Mouse (Mus musculus): ENCODE results near the gene Zp1. TPM values are rescaled to one million over a fixed set of nuclear protein-coding genes. Genes with fewer than 3 reads are reported as not detected.
A peak's percentile ranks its signal among the peaks of the same experiment; 100 is the strongest.

Zp1 gene
- polyA plus RNA-seq (2016; fragmentation: Nextera tagmentation; extraction: Ambion mirVana), result not detected in 2 replicates

DNA sequence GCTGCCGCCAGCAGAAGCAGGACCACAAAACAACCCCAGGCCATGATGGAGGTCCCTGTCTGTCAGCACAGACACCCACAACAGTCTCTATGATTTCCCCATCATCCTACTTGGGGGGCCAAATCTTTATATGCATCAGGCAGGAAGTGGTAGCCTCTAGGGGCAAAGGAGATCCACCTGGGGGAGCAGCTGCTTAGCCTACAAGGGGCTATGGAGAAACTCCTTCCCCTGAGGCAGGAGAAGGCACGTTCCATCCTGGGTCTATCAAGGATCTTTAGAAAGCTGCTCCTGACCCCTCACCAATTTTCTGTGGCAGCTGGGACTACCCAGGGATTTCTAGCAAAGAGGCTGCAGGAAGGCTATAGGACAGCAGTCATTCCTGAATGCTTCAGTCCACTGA is at the start of gene Zp1:
Gene Zp1 (minus strand): TSS at position 101 of the 400 bp plus-strand sequence.
- Histone ChIP-seq H3K27ac (no peak within 1 kb of the TSS), H3K27me3 (ENCODE audit: poor library complexity, severe bottlenecking) (no peaks in the 10 kb centered on the region), H3K9me3 (no peaks in the 10 kb centered on the region), H3K4me3 (no peak within 1 kb of the TSS), H3K36me3 (replicated peaks) (no peaks in the 10 kb centered on the region), H3K4me1 (peaks cover 6% of the 10 kb centered on the region)
- 65% methylated on average over 2 of the region's 2 CpGs for WGBS
- DNase-seq (ENCODE audit: extremely low spot score, low spot score), result no peak

DNA sequence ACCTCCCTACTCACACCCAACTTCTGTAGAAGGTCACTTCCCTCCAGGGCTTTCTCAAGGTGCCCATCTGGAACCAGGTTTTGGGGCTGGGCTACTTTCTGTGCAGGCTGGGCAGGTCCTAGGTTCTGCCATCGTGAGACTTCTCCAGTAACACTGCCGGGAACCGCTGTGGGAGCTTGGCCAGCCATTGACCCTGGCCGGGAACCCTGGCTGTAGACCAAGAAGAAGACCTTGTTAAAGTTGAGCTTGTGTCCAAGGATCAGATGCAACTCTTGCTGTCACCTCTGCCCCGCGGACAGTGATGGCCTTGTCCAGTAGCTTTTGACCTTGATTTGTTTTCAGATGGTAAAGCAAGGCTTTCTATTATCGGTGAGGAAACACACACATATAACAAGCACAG is 48.1 kb upstream of the Zp1 start:
- Histone ChIP-seq H3K4me3 (no peak overlapping the region), H3K36me3 (replicated peaks) (no peaks in the 10 kb centered on the region), H3K4me1 (no peaks in the 10 kb centered on the region), H3K9me3 (peaks cover 14% of the 10 kb centered on the region; the same call in 1 of the 2 replicates), H3K27me3 (ENCODE audit: poor library complexity, severe bottlenecking) (no peaks in the 10 kb centered on the region), H3K27ac (no peak overlapping the region)
- no peak for DNase-seq (ENCODE audit: extremely low spot score, low spot score)
- 91% methylated on average over 7 of the region's 7 CpGs for WGBS

DNA sequence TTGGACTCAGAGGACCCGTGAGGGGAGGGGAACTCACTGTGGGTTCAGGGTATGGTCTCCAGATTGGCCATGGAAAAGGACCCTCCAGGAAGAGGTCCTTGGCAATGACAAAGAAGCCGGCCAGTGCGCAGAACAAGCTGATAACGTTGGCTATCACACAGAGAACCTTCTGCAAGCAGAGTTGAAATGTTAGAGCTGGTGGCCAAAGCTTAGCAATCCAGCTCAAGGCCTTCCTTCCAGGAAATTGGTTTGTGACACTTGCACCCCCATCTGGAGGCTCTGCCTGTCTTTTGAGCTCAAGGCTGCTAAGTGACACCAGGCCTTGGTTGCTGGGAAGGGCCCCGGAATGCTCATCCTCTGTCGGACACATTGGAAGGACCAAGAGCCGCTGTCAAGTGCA is 45.3 kb upstream of the Zp1 start:
- H3K9me3 ChIP-seq, result 0 out of 2 replicates have a peak, but pooled peaks cover under 1% of the 10 kb centered on the region
- no peak overlapping the region for H3K4me3 ChIP-seq
- H3K27ac ChIP-seq, result no peak overlapping the region
- no peaks in the 10 kb centered on the region for H3K4me1 ChIP-seq
- no peaks in the 10 kb centered on the region for H3K36me3 ChIP-seq (replicated peaks)
- no peaks in the 10 kb centered on the region for H3K27me3 ChIP-seq (ENCODE audit: poor library complexity, severe bottlenecking)
- 92% methylated on average over 7 of the region's 7 CpGs for WGBS
- DNase-seq (ENCODE audit: extremely low spot score, low spot score), result no peak

DNA sequence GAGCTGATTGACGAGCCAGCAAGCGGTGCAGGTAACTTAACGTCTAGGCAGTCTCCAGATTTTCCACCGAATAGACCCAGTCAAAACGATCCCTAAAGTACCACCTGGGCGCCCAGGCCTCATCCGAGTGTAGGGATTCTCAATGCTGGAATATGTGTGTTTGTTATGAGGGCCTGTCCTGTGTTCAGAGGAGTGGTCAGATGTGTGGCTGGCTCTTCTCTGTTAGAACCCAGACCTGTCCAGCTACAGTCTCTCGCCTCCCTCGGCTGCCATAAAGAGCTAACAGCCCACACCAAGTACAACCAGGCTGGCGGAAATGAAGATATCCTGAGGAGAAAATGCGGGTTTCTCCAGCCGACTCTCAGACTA is 39.5 kb upstream of the Zp1 start:
- no peak for DNase-seq (ENCODE audit: extremely low spot score, low spot score)
- H3K27ac ChIP-seq, result no peak overlapping the region
- no peaks in the 10 kb centered on the region for H3K36me3 ChIP-seq (replicated peaks)
- 46% methylated on average over 12 of the region's 12 CpGs for WGBS
- H3K9me3 ChIP-seq, result no peaks in the 10 kb centered on the region
- no peak overlapping the region for H3K4me3 ChIP-seq
- peaks cover 7% of the 10 kb centered on the region for H3K4me1 ChIP-seq
- H3K27me3 ChIP-seq (ENCODE audit: poor library complexity, severe bottlenecking), result no peaks in the 10 kb centered on the region

DNA sequence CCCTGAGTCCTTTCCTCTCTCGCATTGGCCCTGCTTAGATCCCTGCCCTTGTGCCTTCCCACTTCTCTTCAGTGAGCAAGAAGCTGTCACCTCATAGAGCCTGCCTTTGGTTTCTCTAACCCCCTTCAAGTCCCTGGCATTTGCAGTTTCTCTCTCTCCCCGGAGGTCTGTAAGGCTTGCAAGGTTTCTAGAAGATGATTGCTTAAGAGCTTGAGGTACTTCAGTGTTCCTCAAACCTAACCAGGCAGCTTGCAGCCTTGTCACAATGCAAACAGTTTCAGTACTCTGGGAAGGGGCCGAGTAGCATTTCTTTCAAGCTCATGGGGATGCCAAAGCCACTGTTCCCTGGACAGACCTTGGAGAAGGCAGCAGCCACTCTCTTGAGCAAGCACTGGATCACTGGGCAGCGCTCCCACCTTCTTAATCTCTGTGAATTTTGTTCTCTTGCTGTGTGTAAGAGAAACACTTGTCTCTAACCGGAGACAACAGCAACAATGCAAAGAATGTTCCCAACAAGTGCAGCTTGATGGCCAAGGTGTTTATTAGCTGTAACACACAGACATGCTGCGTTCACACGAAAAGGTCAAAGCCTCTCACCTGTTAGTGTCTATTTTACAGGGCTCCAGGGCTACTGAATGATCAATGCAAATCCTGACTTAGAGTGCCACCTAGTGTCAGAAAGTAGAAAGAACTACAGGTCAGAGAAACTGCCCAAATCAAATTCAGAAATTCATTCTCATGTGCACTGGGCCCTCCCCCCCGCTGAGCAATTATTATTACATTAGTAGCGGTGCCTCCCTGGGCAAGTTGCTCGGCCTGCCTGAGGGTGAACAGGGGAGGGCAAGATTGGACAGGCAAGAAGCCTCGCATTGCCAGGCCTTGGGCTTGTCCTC is 38.9 kb upstream of the Zp1 start:
- Histone ChIP-seq H3K27ac (no peak overlapping the region), H3K4me1 (peaks cover 7% of the 10 kb centered on the region), H3K36me3 (replicated peaks) (no peaks in the 10 kb centered on the region), H3K4me3 (no peak overlapping the region), H3K27me3 (ENCODE audit: poor library complexity, severe bottlenecking) (no peaks in the 10 kb centered on the region), H3K9me3 (no peaks in the 10 kb centered on the region)
- peak; percentile 43 for DNase-seq (ENCODE audit: extremely low spot score, low spot score)
- 38% methylated on average over 11 of the region's 11 CpGs for WGBS

DNA sequence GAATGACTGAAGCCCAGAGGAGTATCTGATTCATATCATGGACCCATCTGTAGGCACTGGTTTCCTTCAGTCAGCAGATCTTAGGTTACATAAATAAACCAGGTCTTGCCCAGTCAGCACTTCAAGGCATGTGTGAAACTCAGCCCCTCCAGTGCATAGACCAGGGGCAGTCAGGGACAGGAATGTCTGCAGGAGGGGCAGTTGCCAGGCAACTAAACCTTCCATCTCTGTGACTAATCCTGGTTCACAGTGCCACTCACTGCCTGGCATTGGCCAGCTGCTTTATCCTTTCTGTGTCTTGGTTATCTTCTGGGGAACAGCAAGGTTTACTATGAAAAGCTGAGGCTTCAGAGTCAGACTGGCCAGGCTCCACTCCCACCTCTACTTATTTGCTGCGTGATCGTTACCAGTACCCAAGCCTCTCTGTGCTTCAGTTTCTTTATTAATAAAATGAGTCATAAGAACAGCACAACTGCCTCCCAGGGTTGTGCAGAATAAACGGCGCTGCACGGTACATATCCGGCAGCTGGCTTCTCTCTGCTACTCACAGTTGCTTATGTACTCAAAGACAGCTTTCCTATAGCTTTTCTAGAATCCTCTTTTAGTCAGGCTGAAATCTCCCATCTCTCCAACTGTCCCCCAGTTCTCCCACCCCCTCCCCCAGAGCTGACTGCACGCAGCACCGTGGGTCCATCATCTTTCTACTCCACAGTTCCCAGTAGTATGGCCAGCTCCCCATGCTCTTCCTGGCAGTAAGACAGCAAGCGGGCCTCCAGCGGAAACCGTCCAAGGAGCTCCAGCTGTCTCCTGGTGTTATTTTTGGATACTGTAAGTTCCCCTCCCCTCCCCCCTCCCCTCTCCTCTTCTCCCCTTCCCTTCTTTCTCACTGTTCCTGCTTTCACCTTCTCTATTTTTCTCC is 31.8 kb upstream of the Zp1 start:
- no peak overlapping the region for H3K4me3 ChIP-seq
- peak overlapping the region; percentile 41; the same call in 1 of the 2 replicates for H3K27ac ChIP-seq
- peak; percentile 17 for DNase-seq (ENCODE audit: extremely low spot score, low spot score)
- H3K9me3 ChIP-seq, result no peaks in the 10 kb centered on the region
- H3K36me3 ChIP-seq (replicated peaks), result no peaks in the 10 kb centered on the region
- WGBS, result 76% methylated on average over 11 of the region's 11 CpGs
- H3K4me1 ChIP-seq, result peaks cover 34% of the 10 kb centered on the region
- no peaks in the 10 kb centered on the region for H3K27me3 ChIP-seq (ENCODE audit: poor library complexity, severe bottlenecking)

DNA sequence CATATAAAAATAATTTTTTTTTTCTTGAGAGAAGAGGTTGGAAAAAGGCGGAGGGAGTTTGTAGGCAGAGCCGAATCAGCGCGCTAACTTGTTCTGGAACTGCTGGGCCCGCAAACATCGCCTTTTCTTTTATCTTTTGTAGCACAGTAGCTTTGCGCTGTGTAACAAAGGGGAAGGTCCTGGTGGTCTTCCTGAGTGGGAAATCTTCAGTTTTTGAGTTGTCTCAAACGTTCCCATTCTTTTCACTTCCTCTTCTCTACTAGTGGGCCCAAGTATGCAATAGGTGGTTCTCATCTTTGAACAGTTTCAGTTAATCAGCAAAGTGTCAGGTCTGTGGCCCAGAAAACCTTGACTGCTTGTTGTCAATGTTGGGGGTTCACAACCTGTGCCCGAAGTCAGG is 29.1 kb upstream of the Zp1 start:
- WGBS, result 42% methylated on average over 9 of the region's 9 CpGs
- peaks cover 25% of the 10 kb centered on the region for H3K36me3 ChIP-seq (replicated peaks)
- H3K27ac ChIP-seq, result peak overlapping the region; percentile 82
- no peaks in the 10 kb centered on the region for H3K9me3 ChIP-seq
- peak overlapping the region; percentile 76 for H3K4me3 ChIP-seq
- no peaks in the 10 kb centered on the region for H3K27me3 ChIP-seq (ENCODE audit: poor library complexity, severe bottlenecking)
- DNase-seq (ENCODE audit: extremely low spot score, low spot score), result no peak
- peaks cover 46% of the 10 kb centered on the region for H3K4me1 ChIP-seq

DNA sequence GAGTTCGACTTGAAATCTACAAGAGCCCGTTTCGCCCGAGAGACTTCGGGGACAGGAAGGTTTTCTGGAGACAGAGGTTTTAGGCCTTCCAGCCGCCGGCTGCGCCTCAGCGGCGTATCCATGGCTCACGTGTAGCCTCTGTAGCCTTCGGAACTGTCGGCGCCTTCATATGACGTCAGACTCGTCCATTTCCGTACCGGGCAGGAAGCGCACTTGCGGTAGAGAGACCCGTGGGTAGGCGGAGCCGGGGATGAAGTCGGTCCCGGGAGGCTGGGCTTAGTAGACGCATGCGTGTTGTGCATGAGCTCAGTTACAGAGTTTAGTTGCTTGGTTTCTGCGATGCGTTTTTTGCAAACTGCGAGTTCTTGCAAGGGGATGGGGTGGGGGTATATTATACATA is 28.7 kb upstream of the Zp1 start, which contains the start of gene Ccdc86:
Gene Ccdc86 (minus strand): TSS at position 155 of the 400 bp plus-strand sequence.
- DNase-seq (ENCODE audit: extremely low spot score, low spot score), result peak; percentile 99
- Histone ChIP-seq H3K27ac (peak within 1 kb of the TSS; percentile 82), H3K9me3 (no peaks in the 10 kb centered on the region), H3K27me3 (ENCODE audit: poor library complexity, severe bottlenecking) (no peaks in the 10 kb centered on the region), H3K4me1 (peaks cover 46% of the 10 kb centered on the region), H3K36me3 (replicated peaks) (peaks cover 30% of the 10 kb centered on the region), H3K4me3 (peak within 1 kb of the TSS; percentile 76)
- under 1% methylated on average over 30 of the region's 30 CpGs for WGBS

DNA sequence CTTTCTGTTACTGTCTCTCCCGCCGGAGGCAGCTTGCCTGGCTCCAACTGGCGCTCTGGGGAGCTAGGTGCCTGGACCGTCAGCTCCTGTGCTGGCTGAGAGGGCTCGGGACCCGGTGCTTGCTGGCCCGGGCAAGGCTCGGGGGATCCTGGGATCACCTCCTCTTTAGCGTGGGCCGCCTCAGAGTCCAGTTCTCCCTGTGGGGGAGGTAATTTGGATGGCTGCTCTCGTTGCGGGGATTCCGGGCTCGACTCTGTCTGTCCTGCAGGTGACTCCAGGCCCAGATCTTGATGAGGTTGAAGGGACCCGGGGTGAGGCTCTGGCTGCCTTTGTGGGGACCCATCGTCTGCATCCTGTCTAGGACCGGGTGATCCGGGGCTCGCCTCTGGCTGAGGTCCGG is 28.0 kb upstream of the Zp1 start:
- Histone ChIP-seq H3K27ac (peak overlapping the region; percentile 82), H3K9me3 (no peaks in the 10 kb centered on the region), H3K27me3 (ENCODE audit: poor library complexity, severe bottlenecking) (no peaks in the 10 kb centered on the region), H3K4me3 (peak overlapping the region; percentile 76), H3K4me1 (peaks cover 46% of the 10 kb centered on the region), H3K36me3 (replicated peaks) (peaks cover 37% of the 10 kb centered on the region)
- WGBS, result under 1% methylated on average over 20 of the region's 20 CpGs
- no peak for DNase-seq (ENCODE audit: extremely low spot score, low spot score)

DNA sequence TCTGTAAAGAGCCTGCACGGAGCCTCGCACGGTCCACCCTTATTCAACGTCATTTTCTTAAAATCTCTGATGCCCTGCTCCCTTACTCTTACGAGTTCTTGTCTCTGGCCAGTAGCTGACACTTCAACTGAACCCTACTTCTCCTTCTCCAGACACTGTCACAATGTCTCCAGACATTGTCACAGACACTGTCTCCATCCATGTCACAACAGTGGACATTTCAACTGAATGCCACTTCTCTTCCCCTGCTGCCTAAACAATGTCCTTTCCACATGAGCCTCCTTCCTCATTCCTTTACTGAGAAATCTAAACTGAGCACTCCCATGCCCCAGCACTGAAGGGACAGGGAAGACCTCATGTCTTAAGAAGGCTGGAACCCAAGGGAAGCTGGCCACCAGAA is 26.8 kb upstream of the Zp1 start:
- H3K9me3 ChIP-seq, result no peaks in the 10 kb centered on the region
- DNase-seq (ENCODE audit: extremely low spot score, low spot score), result no peak
- 90% methylated on average over 5 of the region's 5 CpGs for WGBS

DNA sequence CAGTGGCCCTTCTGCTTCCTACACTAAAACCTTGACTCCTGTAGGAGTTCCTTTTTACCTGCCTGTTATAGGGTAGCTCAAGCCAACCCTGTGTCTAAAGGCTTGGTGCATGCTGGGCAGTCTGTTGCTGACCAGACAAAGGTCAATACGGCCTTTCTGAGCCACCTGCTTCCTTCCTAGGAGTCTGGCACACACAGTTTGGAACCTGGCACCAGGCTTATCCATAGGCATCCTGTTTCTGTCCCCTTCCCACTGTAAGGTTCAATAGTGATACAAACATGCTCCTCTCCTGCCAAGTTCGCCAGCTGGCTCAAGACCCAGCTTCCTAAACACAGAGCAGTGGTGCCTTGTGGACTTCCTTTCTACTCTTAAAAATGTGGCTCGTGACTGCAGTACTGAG is 26.1 kb upstream of the Zp1 start:
- Histone ChIP-seq H3K4me1 (peaks cover 35% of the 10 kb centered on the region), H3K9me3 (no peaks in the 10 kb centered on the region), H3K36me3 (replicated peaks) (peaks cover 56% of the 10 kb centered on the region), H3K27me3 (ENCODE audit: poor library complexity, severe bottlenecking) (peaks cover 4% of the 10 kb centered on the region; the same call in 1 of the 2 replicates), H3K27ac (no peak overlapping the region), H3K4me3 (peak overlapping the region; percentile 76)
- WGBS, result 91% methylated on average over 3 of the region's 3 CpGs
- no peak for DNase-seq (ENCODE audit: extremely low spot score, low spot score)

More for the DNA sequence above, 26.8 kb upstream of the Zp1 start:
- Histone ChIP-seq H3K4me3 (peak overlapping the region; percentile 76), H3K36me3 (replicated peaks) (peaks cover 49% of the 10 kb centered on the region), H3K27ac (no peak overlapping the region), H3K4me1 (peaks cover 42% of the 10 kb centered on the region), H3K27me3 (ENCODE audit: poor library complexity, severe bottlenecking) (no peaks in the 10 kb centered on the region)

DNA sequence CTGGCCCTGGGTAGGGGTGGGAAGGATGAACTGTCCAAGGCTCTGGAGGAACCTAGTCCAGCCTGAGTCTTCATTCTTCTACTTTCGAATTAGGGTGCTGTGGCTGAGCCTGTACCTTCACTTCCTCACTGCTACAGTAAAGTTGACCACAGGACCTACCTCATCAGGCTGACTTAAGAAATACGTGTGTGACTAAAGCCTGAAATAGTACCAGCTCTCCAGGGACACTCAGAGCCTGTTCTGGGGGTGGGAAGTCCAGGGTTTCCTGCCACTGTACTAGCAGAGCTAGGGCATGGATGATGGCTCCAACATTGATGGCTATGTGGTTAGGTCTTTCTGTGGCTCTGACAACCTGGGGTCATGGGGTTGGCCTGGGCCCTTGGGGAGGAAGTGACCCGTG is 23.5 kb upstream of the Zp1 start:
- Histone ChIP-seq H3K36me3 (replicated peaks) (peaks cover 59% of the 10 kb centered on the region), H3K4me1 (peaks cover 42% of the 10 kb centered on the region), H3K27me3 (ENCODE audit: poor library complexity, severe bottlenecking) (peaks cover 11% of the 10 kb centered on the region), H3K4me3 (no peak overlapping the region), H3K27ac (no peak overlapping the region), H3K9me3 (no peaks in the 10 kb centered on the region)
- WGBS, result 85% methylated on average over 3 of the region's 3 CpGs
- DNase-seq (ENCODE audit: extremely low spot score, low spot score), result no peak
